Mouse (Mus musculus) kidney, adult 2 months (tissue): ENCODE measurements around the gene Tmem95. TPM values are rescaled to one million over a fixed set of nuclear protein-coding genes. Genes with fewer than 3 reads are reported as not detected.

ENCODE experiments used
- DNase-seq: peaks from one replicate; pipeline ENCODE4 v3.0.0; 2021
- H3K27ac ChIP-seq: fragments of 200-500 bp; 2 replicates; pipeline ENCODE4 v1.5.1; 2012; ENCODE audit warnings: low read depth, low read length, control low read depth, inconsistent platforms; ENCODE audit not compliant: insufficient read depth
- H3K27me3 ChIP-seq: fragments of 200-500 bp; replicated peaks from 2 replicates; pipeline ENCODE4 v1.6.1; 2012; ENCODE audit warnings: mild to moderate bottlenecking, moderate library complexity, low read length, inconsistent platforms; ENCODE audit not compliant: control insufficient read depth, insufficient read depth
- H3K36me3 ChIP-seq: fragments of 200-500 bp; 2 replicates; pipeline ENCODE4 v1.6.1; 2012; ENCODE audit warnings: mild to moderate bottlenecking, moderate library complexity, low read length, inconsistent platforms; ENCODE audit not compliant: control insufficient read depth, insufficient read depth
- H3K4me1 ChIP-seq: fragments of 200-500 bp; 2 replicates; pipeline ENCODE4 v1.6.1; 2011; ENCODE audit warnings: low read length; ENCODE audit not compliant: control insufficient read depth, insufficient read depth
- H3K4me3 ChIP-seq: fragments of 200-500 bp; 2 replicates; pipeline ENCODE4 v1.5.1; 2011; ENCODE audit warnings: mild to moderate bottlenecking, low read depth, low read length, control low read depth; ENCODE audit not compliant: insufficient read depth
- CTCF ChIP-seq: fragments of 200-500 bp; conservative IDR thresholded peaks from 2 replicates; pipeline ENCODE4 v1.5.1; 2011; ENCODE audit warnings: low read depth, mild to moderate bottlenecking, control low read depth, low read length, moderate library complexity, mixed read lengths; ENCODE audit not compliant: insufficient read depth, insufficient read length
- POLR2A ChIP-seq: fragments of 200-500 bp; IDR thresholded peaks from one replicate; pipeline ENCODE4 v1.6.1; 2011; ENCODE audit warnings: low read depth, low read length, control low read depth
- WGBS: fragments of 180-500 bp; shearing (Covaris S2); methylation state at CpG from one replicate; pipeline ENCODE4 v1.1.7; 2018; 5-methylcytosine and 5-hydroxymethylcytosine counted together
- polyA plus RNA-seq: library from polyadenylated mRNA; depleted of rRNA; stranded (reverse); fragments of >200 nt; gene quantifications from 2 replicates; pipeline ENCODE4 v1.2.3, GENCODE M21; 2012

Tmem95 gene
- polyA plus RNA-seq, 1 experiment, result not detected

DNA sequence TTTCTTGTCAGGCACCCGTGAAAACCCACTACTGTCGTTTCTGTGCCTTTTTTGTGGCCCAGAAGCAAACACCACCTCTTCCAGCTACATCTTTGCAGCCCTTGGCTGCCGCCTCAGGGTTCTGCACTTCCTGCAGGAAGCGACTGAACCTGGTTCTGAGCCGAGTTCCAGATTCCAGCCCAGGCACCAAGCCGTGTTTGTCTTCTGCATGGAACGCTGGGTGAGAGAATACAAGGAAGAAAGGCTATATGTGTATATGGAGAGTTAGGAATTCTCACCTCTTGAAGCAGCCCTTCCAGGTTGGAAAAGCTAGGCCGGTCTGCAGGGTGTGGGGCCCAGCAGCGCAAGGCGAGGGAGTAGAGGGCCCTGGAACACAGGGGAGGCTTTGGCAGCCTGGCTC is 23.1 kb downstream of the Tmem95 start:
- no peak for TF ChIP-seq POLR2A
- DNase-seq, result no peak
- Histone ChIP-seq H3K36me3 (no peaks in the 10 kb centered on the region), H3K27me3 (no peaks in the 10 kb centered on the region), H3K4me1 (no peaks in the 10 kb centered on the region; the same call in 1 of the 2 replicates), H3K4me3 (no peak overlapping the region), H3K27ac (no peak overlapping the region)
- 72% methylated on average over 10 of the region's 10 CpGs for WGBS

DNA sequence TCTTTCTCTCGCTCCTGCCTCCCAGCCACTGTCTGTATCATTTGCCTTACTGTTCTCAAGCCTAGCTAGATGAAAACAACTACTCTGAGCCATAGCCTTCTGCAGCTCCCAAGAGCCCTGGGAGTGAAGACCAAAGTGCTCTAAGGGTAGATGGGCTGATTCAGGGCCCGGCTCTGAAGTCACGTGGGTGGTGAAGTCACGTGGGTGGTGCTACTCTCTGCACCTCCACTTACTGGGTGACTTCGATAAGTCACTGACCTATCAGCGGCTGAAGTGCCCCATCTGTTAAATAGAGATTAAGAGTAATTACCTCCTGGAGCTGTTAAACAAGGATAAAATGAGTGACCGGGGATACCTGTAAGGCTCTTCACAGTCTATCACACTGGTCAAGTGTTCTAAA is 23.8 kb downstream of the Tmem95 start:
- Histone ChIP-seq H3K36me3 (no peaks in the 10 kb centered on the region), H3K4me1 (no peaks in the 10 kb centered on the region; the same call in 1 of the 2 replicates), H3K27me3 (no peaks in the 10 kb centered on the region), H3K27ac (no peak overlapping the region), H3K4me3 (no peak overlapping the region)
- TF ChIP-seq POLR2A (no peak), CTCF (no peak)
- 54% methylated on average over 7 of the region's 7 CpGs for WGBS
- peak; percentile 49 for DNase-seq

DNA sequence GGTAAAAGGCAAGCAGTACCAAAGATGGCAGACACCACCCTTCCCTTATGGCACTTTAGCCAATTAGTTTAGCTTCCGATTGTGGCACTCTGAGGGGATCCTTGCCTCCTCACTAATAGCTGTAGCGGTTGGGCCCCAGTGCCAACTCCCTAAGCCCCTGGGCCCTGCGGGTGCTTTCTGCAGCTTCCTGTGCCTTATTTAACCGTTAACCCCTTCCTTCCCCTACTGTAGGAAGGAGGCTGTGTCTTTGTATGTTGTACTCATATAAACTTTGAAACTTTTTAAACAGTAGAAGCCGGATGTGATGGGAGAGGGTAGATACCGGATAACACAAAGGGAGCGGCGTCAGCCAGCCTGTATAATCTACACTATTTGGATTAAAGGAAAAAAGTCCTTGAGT is 27.1 kb downstream of the Tmem95 start:
- Histone ChIP-seq H3K4me1 (peaks cover 3% of the 10 kb centered on the region; the same call in 1 of the 2 replicates), H3K27ac (no peak overlapping the region), H3K4me3 (no peak overlapping the region), H3K27me3 (no peaks in the 10 kb centered on the region), H3K36me3 (no peaks in the 10 kb centered on the region)
- DNase-seq, result no peak
- WGBS, result 77% methylated on average over 8 of the region's 8 CpGs
- TF ChIP-seq POLR2A, result no peak
- no peak for TF ChIP-seq CTCF

DNA sequence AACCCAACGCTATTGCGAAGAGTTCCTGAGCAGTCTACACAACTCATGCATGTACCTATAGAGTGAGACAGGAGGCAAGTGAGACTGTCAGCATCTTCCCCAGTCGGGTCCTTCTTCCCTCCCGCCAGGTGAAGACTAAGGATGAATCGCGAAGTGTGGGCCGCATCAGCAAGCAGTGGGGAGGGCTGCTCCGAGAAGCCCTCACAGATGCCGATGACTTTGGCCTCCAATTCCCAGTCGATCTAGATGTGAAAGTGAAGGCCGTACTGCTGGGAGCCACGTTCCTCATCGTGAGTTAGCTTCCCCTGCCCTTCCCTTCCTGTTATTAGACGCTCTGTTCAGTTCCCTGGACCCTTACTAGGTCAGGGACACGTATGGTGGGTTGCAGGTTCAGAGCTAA is 27.9 kb downstream of the Tmem95 start:
- H3K36me3 ChIP-seq, result no peaks in the 10 kb centered on the region
- no peaks in the 10 kb centered on the region for H3K27me3 ChIP-seq
- H3K4me1 ChIP-seq, result peaks cover 8% of the 10 kb centered on the region; the same call in 1 of the 2 replicates
- WGBS, result 90% methylated on average over 15 of the region's 15 CpGs
- no peak for DNase-seq
- TF ChIP-seq CTCF (no peak), POLR2A (no peak)
- no peak overlapping the region for H3K27ac ChIP-seq
- H3K4me3 ChIP-seq, result no peak overlapping the region

DNA sequence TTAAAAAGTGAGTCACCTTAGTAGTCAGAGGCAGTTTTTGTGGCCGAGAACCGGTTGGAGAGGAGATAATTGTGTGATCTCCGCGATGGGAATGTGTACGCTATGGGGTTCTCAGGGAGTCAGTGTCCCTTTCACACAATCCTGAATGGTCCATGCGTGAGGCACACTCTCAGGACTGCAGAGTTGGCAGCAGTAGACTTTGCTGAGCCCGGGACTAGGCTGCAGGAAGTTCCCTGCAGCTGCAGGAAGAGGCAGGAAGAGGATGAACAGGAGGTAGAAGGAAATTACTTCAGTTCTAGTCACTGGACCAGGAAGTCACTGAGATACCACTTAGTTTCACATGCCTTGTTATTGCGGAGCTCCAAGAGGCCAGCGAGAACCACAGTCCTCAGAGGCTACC is 28.7 kb downstream of the Tmem95 start:
- H3K36me3 ChIP-seq, result no peaks in the 10 kb centered on the region
- no peak overlapping the region for H3K4me3 ChIP-seq
- H3K4me1 ChIP-seq, result peaks cover 8% of the 10 kb centered on the region; the same call in 1 of the 2 replicates
- H3K27ac ChIP-seq, result no peak overlapping the region
- H3K27me3 ChIP-seq, result no peaks in the 10 kb centered on the region
- peak; percentile 23 for DNase-seq
- 78% methylated on average over 9 of the region's 9 CpGs for whole genome bisulfite sequencing
- TF ChIP-seq CTCF (no peak), POLR2A (no peak)

DNA sequence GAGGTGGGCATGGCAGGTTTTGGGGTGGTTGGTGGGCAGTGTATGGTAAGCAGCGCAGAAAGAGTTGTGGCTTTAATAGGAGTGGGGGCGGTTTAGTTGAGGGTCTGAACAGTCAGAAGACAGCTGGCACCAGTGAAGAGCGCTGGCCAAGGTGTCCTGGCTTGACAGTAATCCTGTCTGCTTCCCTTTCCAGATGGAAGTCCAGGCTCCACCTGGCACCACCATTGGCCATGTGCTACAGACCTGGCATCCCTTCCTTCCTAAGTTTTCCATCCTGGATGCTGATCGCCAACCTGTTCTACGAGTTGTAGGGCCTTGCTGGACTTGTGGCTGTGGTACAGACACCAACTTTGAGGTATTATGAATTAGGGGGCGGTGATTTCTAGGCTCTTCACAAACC is 29.8 kb downstream of the Tmem95 start:
- Histone ChIP-seq H3K4me3 (no peak overlapping the region), H3K27me3 (no peaks in the 10 kb centered on the region), H3K27ac (no peak overlapping the region), H3K4me1 (peaks cover 8% of the 10 kb centered on the region; the same call in 1 of the 2 replicates), H3K36me3 (no peaks in the 10 kb centered on the region)
- no peak for DNase-seq
- WGBS, result 98% methylated on average over 6 of the region's 6 CpGs
- no peak for TF ChIP-seq CTCF
- TF ChIP-seq POLR2A, result no peak

DNA sequence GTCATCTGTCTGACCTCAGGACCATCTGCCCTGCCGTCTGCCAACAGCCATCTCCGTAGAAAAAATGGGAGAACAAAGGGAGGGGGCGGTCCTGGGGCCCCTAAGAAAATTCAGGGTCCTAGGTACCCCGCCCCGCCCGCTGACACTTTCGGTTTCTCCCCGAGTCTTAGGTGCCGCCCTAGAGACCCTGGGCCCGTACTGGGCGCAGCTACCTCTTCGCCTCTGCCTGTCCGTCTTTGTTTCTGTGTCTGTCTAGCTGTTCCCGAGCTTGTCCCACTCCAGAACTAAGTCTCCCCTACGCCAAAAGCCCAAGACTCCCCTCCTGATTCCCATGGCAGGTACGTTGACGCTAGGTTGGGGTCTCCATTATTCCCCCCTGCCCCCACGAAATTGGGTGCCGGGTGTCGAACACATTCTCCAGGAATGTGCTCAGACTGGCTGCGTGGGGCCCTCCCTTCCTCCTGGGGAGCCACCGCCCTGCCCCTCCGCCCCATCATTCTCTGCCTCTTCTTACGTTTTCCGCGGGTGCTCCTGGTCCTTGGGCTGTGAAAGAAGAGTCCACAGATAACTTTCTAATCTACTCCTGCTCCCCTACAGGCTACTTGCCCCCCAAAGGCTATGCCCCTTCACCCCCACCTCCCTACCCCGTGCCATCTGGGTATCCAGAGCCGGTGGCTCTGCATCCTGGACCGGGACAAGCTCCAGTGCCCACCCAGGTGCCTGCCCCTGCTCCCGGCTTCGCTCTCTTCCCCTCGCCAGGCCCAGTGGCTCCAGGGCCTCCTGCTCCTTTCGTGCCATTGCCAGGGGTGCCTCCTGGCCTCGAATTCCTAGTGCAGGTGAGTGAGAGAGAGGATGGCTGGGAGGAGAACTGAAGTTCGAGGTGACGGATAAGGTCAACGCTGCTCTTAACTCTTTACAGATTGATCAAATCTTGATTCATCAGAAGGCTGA is 30.8 kb downstream of the Tmem95 start:
- Histone ChIP-seq H3K27ac (peak overlapping the region; percentile 37), H3K4me1 (peaks cover 8% of the 10 kb centered on the region; the same call in 1 of the 2 replicates), H3K4me3 (peak overlapping the region; percentile 65), H3K27me3 (no peaks in the 10 kb centered on the region), H3K36me3 (no peaks in the 10 kb centered on the region)
- TF ChIP-seq POLR2A (no peak), CTCF (no peak)
- WGBS, result 12% methylated on average over 37 of the region's 37 CpGs
- DNase-seq, result peak; percentile 32
